Mouse (Mus musculus): ENCODE measurements around the gene Lsm14a.

The Lsm14a gene

GRCm38 (mm10) chr7:34312786-34313442, 80.2 kb downstream of the Lsm14a start:
- DNase-seq (ENCODE audit: low read depth in 1 of 2, low spot score in 2 of 2) = no peak

- no peak for DNase-seq (ENCODE audit: low read depth in 1 of 2, low spot score in 2 of 2)
Observed at GRCm38 (mm10) chr7:34309186-34309764, 83.8 kb downstream of the Lsm14a start.

GRCm38 (mm10) chr7:34308586-34308985, 84.5 kb downstream of the Lsm14a start:
- no peak for DNase-seq (ENCODE audit: low read depth in 1 of 2, low spot score in 2 of 2)

DNA sequence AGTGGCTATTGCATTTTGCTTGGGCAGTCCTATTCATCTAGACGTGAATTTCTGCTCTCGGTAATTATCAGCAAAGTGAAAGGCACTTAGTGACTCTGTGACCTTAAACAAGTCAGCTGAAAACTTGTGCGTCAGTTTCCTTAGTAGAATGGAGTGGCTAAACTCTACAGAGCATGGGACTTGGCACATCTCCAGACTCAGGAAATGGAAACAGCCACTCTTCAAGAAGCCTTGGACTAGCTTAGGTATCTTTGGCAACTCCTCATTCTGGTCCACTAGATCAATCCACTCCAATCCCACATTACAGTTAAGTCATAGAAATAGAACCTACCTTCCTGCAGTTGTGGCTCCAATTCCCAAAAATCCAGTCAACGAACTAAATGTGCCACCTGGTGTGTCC, 87.7 kb downstream of the Lsm14a start:
- no peak for DNase-seq (ENCODE audit: low read depth in 1 of 2, low spot score in 2 of 2)

- DNase-seq (ENCODE audit: low read depth in 1 of 2, low spot score in 2 of 2) = no peak
Observed at GRCm38 (mm10) chr7:34302651-34303050, 90.5 kb downstream of the Lsm14a start.

- no peak for DNase-seq (ENCODE audit: low read depth in 1 of 2, low spot score in 2 of 2)
Observed at GRCm38 (mm10) chr7:34301952-34302351, 91.2 kb downstream of the Lsm14a start.

- no peak for DNase-seq (ENCODE audit: low read depth in 1 of 2, low spot score in 2 of 2)
Observed at GRCm38 (mm10) chr7:34298818-34299217, 94.3 kb downstream of the Lsm14a start.

- no peak for DNase-seq (ENCODE audit: low read depth in 1 of 2, low spot score in 2 of 2)
Observed at GRCm38 (mm10) chr7:34296124-34296523, 97.0 kb downstream of the Lsm14a start.
